Mouse (Mus musculus) MEL (cell line): Measurements from ENCODE around the gene Cpne1. TPM values are rescaled to one million over a fixed set of nuclear protein-coding genes. Genes with fewer than 3 reads are reported as not detected.

Experiments
- DNase-seq: peaks from one replicate; pipeline ENCODE4 v3.0.0; 2011; ENCODE audit warnings: low read depth, low spot score
- H3K27ac ChIP-seq: 2 replicates; pipeline ENCODE4 v1.5.1; 2012; ENCODE audit warnings: low read depth, mild to moderate bottlenecking, control low read depth, low read length, moderate library complexity; ENCODE audit not compliant: control insufficient read depth
- H3K27me3 ChIP-seq, 2 experiments: fragments of 150-350 bp in 1 of 2; sonication (generic) in 1 of 2; 2 replicates each; pipeline ENCODE4 v1.6.1; 2012; ENCODE audit warnings: low read length in 2 of 2, mild to moderate bottlenecking in 2 of 2, improper control_type of control experiment in 1 of 2, moderate library complexity in 1 of 2; ENCODE audit not compliant: insufficient read depth in 2 of 2, control insufficient read depth in 1 of 2
- H3K36me3 ChIP-seq, 2 experiments: 2 replicates each; pipeline ENCODE4 v1.6.1; 2012 to 2014; ENCODE audit warnings: low read length in 2 of 2, improper control_type of control experiment in 1 of 2, inconsistent platforms in 1 of 2, mild to moderate bottlenecking in 1 of 2; ENCODE audit not compliant: insufficient read depth in 2 of 2, control insufficient read depth in 1 of 2
- H3K4me1 ChIP-seq, 2 experiments: fragments of 150-350 bp in 1 of 2; sonication (generic) in 1 of 2; 2 replicates each; pipeline ENCODE4 v1.6.1; 2012; ENCODE audit warnings: low read length in 2 of 2, improper control_type of control experiment in 1 of 2, mild to moderate bottlenecking in 1 of 2; ENCODE audit not compliant: insufficient read depth in 2 of 2, control insufficient read depth in 1 of 2
- H3K4me3 ChIP-seq, 2 experiments: fragments of 150-350 bp in 1 of 2; sonication (generic) in 1 of 2; 2 replicates each; pipeline ENCODE4 v1.5.1; 2012; ENCODE audit warnings: low read depth in 2 of 2, low read length in 2 of 2, mild to moderate bottlenecking in 2 of 2, moderate library complexity in 2 of 2, control low read depth in 1 of 2, improper control_type of control experiment in 1 of 2; ENCODE audit not compliant: control insufficient read depth in 1 of 2, insufficient read depth in 1 of 2
- H3K79me2 ChIP-seq: 2 replicates; pipeline ENCODE4 v1.6.1; 2012; ENCODE audit warnings: mild to moderate bottlenecking, low read length, moderate library complexity; ENCODE audit not compliant: control insufficient read depth, poor library complexity, insufficient read depth
- H3K9ac ChIP-seq: 2 replicates; pipeline ENCODE4 v1.6.1; 2012; ENCODE audit warnings: low read depth, mild to moderate bottlenecking, control low read depth, low read length, moderate library complexity; ENCODE audit not compliant: control insufficient read depth, poor library complexity, severe bottlenecking
- H3K9me3 ChIP-seq: fragments of 150-350 bp; sonication (generic); replicated peaks from 2 replicates; pipeline ENCODE4 v1.6.1; 2012; ENCODE audit warnings: mild to moderate bottlenecking, low read length, improper control_type of control experiment, moderate library complexity; ENCODE audit not compliant: insufficient read depth
- BHLHE40 ChIP-seq: IDR thresholded peaks from 2 replicates; pipeline ENCODE4 v1.6.1; 2012; ENCODE audit warnings: low read depth, mild to moderate bottlenecking, inconsistent platforms, low read length, improper control_type of control experiment, borderline replicate concordance
- CHD1 ChIP-seq: IDR thresholded peaks from 2 replicates; pipeline ENCODE4 v1.6.1; 2012; ENCODE audit warnings: low read depth, mild to moderate bottlenecking, inconsistent platforms, low read length, improper control_type of control experiment
- GABPA ChIP-seq: IDR thresholded peaks from 2 replicates; pipeline ENCODE4 v1.6.1; 2012; ENCODE audit warnings: low read depth, mild to moderate bottlenecking, inconsistent platforms, low read length, improper control_type of control experiment, moderate library complexity
- JUND ChIP-seq: IDR thresholded peaks from 2 replicates; pipeline ENCODE4 v1.6.1; 2011; ENCODE audit warnings: low read depth, mild to moderate bottlenecking, improper control_type of control experiment, low read length
- MAFK ChIP-seq: IDR thresholded peaks from 2 replicates; pipeline ENCODE4 v1.6.1; 2011; ENCODE audit warnings: low read depth, mild to moderate bottlenecking, low read length, improper control_type of control experiment, borderline replicate concordance
- MAX ChIP-seq: IDR thresholded peaks from 2 replicates; pipeline ENCODE4 v1.6.1; 2011; ENCODE audit warnings: low read length, improper control_type of control experiment
- MYB ChIP-seq: IDR thresholded peaks from 2 replicates; pipeline ENCODE4 v1.6.1; 2011; ENCODE audit warnings: mild to moderate bottlenecking, low read depth, low read length, improper control_type of control experiment
- RAD21 ChIP-seq: IDR thresholded peaks from 2 replicates; pipeline ENCODE4 v1.6.1; 2011; ENCODE audit warnings: mild to moderate bottlenecking, low read depth, low read length, improper control_type of control experiment
- RCOR1 ChIP-seq: IDR thresholded peaks from 2 replicates; pipeline ENCODE4 v1.6.1; 2012; ENCODE audit warnings: low read depth, mild to moderate bottlenecking, inconsistent platforms, low read length, improper control_type of control experiment
- SMC3 ChIP-seq: IDR thresholded peaks from 2 replicates; pipeline ENCODE4 v1.6.1; 2011; ENCODE audit warnings: low read depth, low read length, improper control_type of control experiment
- TBP ChIP-seq: IDR thresholded peaks from 2 replicates; pipeline ENCODE4 v1.8.0; 2011; ENCODE audit warnings: low read depth, low read length, improper control_type of control experiment
- TCF12 ChIP-seq: IDR thresholded peaks from 2 replicates; pipeline ENCODE4 v1.6.1; 2014; ENCODE audit warnings: low read depth, mild to moderate bottlenecking, inconsistent platforms, low read length, improper control_type of control experiment, moderate library complexity
- UBTF ChIP-seq: IDR thresholded peaks from 2 replicates; pipeline ENCODE4 v1.6.1; 2012; ENCODE audit warnings: low read depth, mild to moderate bottlenecking, inconsistent platforms, low read length, improper control_type of control experiment, moderate library complexity, borderline replicate concordance; ENCODE audit not compliant: insufficient read depth
- USF1 ChIP-seq: IDR thresholded peaks from 2 replicates; pipeline ENCODE4 v1.6.1; 2014; ENCODE audit warnings: low read depth, mild to moderate bottlenecking, inconsistent platforms, low read length, improper control_type of control experiment, moderate library complexity
- ZMIZ1 ChIP-seq: IDR thresholded peaks from 2 replicates; pipeline ENCODE4 v1.6.1; 2012; ENCODE audit warnings: low read depth, mild to moderate bottlenecking, inconsistent platforms, low read length, improper control_type of control experiment, moderate library complexity
- polyA plus RNA-seq, 2 experiments: library from polyadenylated mRNA; stranded (reverse) in 1 of 2; unstranded in 1 of 2; fragments of >175 nt in 1 of 2; fragments of >200 nt in 1 of 2; gene quantifications; 2 replicates each; pipeline versions ENCODE4 v1.2.1 to v1.2.4; 2012; ENCODE audit warnings: low replicate concordance in 2 of 2, low read depth in 1 of 2; ENCODE audit not compliant: insufficient read length in 2 of 2, insufficient read depth in 1 of 2, missing spikeins in 1 of 2
- total RNA-seq: library from RNA; depleted of rRNA; stranded (reverse); fragments of 300-350 nt; gene quantifications from 2 replicates; pipeline ENCODE4 v1.2.3, GENCODE M21; 2012

The Cpne1 gene
- total and polyA plus RNA-seq, 3 experiments: 22.5 to 52.8 TPM; not detected in 1

DNA sequence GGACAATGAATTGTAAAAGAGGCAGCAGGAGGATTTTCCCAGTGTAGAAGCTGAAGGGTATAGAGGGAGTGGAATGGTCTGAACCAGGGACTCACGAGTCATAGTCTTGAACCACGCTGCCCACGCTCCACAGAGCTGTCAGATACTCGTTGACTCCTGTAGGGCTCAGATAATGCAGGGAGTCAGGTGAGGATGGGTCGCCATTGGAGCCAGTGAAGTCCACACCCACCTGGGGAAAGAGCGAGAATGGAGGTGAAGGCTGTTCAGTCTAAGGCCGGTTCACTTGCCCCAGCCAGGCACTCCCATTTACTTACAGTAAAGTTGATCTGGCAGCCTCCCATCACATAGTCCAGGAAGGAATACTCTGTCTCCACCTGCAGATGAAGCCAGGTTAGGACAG, 34.3 kb downstream of the Cpne1 start:
- Histone ChIP-seq H3K9me3 (no peaks in the 10 kb centered on the region), H3K79me2 (no peaks in the 10 kb centered on the region), H3K4me3 (no peak overlapping the region), H3K36me3 (peaks cover 0 to 12% of the 10 kb centered on the region in 2 experiments; a peak in 2 of 4 replicates), H3K9ac (no peak overlapping the region), H3K4me1 (no peaks in the 10 kb centered on the region), H3K27me3 (no peaks in the 10 kb centered on the region), H3K27ac (no peak overlapping the region)
- TF ChIP-seq TCF12: no peak
- TF ChIP-seq SMC3: no peak
- no peak; the same call in 1 of the 2 replicates for TF ChIP-seq RAD21
- no peak for DNase-seq

DNA sequence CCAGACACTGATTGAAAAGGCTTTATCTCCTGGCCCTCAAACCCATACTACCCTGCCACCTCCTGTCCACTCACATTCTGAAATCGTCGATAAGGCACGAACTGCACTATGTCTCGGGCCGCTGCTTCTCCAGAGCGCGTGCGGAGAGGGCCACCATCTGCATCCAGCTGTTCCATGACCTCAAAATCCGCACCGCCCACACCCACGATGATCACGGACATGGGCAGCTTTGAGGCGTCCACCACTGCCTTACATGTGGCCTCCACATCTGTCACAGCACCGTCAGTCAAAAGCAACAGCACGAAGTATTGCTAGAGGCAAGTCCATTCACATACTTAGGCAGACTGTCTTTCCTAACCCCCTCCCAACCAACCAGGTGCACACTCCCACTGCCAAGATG, 38.0 kb downstream of the Cpne1 start:
- TF ChIP-seq MYB: no peak
- no peak for TF ChIP-seq JUND
- no peak for TF ChIP-seq TCF12
- TF ChIP-seq UBTF: no peak
- H3K9me3 ChIP-seq: no peaks in the 10 kb centered on the region
- no peak overlapping the region for H3K27ac ChIP-seq
- H3K4me1 ChIP-seq: no peaks in the 10 kb centered on the region
- peaks cover 0 to 14% of the 10 kb centered on the region in 2 experiments; a peak in 2 of 4 replicates for H3K36me3 ChIP-seq
- no peaks in the 10 kb centered on the region for H3K79me2 ChIP-seq
- H3K9ac ChIP-seq: no peak overlapping the region
- H3K27me3 ChIP-seq: no peaks in the 10 kb centered on the region
- no peak for DNase-seq
- H3K4me3 ChIP-seq: no peak overlapping the region

DNA sequence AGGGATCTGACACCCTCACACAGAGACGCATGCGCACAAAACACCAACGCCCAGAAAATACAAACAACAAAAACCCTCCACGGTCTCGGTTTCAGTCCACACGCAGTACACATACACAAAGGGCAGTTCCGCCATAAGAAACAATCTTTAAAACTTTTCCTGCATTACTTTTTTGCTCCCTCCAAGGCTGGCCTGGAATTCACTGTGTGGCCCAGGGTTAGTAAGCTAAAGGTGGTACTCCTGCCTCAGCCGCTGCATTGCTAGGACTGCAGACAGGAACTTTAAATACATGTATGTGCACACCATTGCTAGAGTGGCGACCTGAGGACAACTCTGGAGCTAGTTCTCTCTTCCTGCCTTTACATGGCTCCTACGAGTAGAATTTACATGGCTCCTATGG, 40.5 kb downstream of the Cpne1 start:
- no peak for DNase-seq
- H3K36me3 ChIP-seq: peaks cover 0 to 12% of the 10 kb centered on the region in 2 experiments; a peak in 2 of 4 replicates
- TF ChIP-seq MAFK (no peak), CHD1 (no peak), RAD21 (no peak), SMC3 (no peak)

DNA sequence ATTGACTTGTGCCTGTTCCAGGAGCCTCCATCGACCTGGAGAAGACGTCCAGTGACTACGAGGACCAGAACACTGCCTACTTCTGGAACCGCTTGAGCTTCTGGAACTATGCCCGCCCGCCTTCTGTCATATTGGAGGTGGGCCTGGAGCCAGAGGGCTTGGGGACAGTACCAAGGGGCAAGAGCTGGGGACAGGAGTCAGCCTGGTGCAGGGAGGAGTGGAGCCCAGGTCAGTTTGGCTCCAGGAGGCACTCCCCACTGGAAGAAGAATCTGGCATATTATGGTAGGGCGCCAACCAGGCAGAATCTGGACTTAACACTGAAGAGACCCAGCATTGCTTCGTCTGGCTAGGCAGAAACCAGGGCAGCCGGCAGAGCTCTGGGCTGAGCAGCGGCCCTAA, 43.8 kb downstream of the Cpne1 start:
- TF ChIP-seq RCOR1: no peak
- TF ChIP-seq BHLHE40: no peak
- TF ChIP-seq TBP: no peak
- TF ChIP-seq MYB: no peak
- no peak for TF ChIP-seq CHD1
- TF ChIP-seq USF1: no peak
- no peak for TF ChIP-seq GABPA
- TF ChIP-seq ZMIZ1: no peak
- TF ChIP-seq MAX: no peak
- TF ChIP-seq, all 39 proteins: peak for 0
- no peaks in the 10 kb centered on the region for H3K9me3 ChIP-seq
- H3K36me3 ChIP-seq: peaks cover 4% of the 10 kb centered on the region in 2 experiments; a peak in 3 of 4 replicates
- H3K27me3 ChIP-seq: no peaks in the 10 kb centered on the region
- no peak overlapping the region for H3K9ac ChIP-seq
- no peak overlapping the region for H3K4me3 ChIP-seq
- no peak for DNase-seq
- H3K4me1 ChIP-seq: peaks cover 0 to 9% of the 10 kb centered on the region in 2 experiments; a peak in 3 of 4 replicates
- H3K27ac ChIP-seq: no peak overlapping the region
- H3K79me2 ChIP-seq: peaks cover 3% of the 10 kb centered on the region; the same call in 1 of the 2 replicates

More for the DNA sequence above, 40.5 kb downstream of the Cpne1 start:
- Histone ChIP-seq H3K79me2 (no peaks in the 10 kb centered on the region), H3K4me3 (no peak overlapping the region), H3K27ac (no peak overlapping the region), H3K4me1 (peaks cover 0 to 3% of the 10 kb centered on the region in 2 experiments; a peak in 1 of 4 replicates), H3K27me3 (no peaks in the 10 kb centered on the region), H3K9ac (no peak overlapping the region), H3K9me3 (no peaks in the 10 kb centered on the region)
